In the genomic region with DNA sequence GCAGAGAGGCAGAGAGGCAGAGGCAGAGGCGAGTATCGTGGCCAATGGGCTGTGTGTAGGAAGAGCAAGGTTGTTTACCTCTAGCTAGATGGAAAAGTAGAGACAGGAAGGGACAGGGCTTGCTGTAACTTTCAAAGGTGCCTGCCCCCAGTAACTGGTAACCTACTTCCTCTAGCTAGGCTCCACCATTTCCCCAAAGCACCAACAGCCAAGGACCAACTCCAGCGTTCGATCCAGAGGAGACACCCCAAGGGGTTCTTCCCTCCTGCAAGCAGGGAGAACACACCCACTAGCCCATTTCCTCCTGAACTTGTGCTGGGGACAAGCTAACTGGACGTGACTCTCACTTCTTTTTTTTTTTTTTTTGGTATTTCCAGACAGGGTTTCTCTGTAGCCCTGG, we compare ENCODE assay signal across 15 mouse cellular contexts. TPM values are rescaled to one million over a fixed set of nuclear protein-coding genes. Genes with fewer than 3 reads are reported as not detected.
DNase-seq lines count a peak whose midpoint lies in the region; TF ChIP-seq lines count a peak whose summit lies in the region.
"Had no signal": no experiment of that assay in that cellular context is flagged by ENCODE, and none has a peak within 500 bp of the region (broad histone marks: within the 10 kb centered on the region; RNA-seq: fewer than 3 reads in every experiment).

No protein-coding gene starts in this region.

- peaks cover 3% of the 10 kb centered on the region; the same call in 1 of the 2 replicates for H3K79me2 ChIP-seq in MEL (ENCODE audit: control insufficient read depth, insufficient read depth, low read length, poor library complexity)

- H3K27ac ChIP-seq in MEL (ENCODE audit: control insufficient read depth, low read depth, low read length): peak overlapping the region; percentile 39; the same call in 1 of the 2 replicates
- H3K27ac ChIP-seq: forebrain, embryonic 15.5 days; midbrain, embryonic 13.5 days; neural tube, embryonic 13.5 days had no signal

- no peaks in the 10 kb centered on the region for H3K27me3 ChIP-seq in MEL (ENCODE audit: control insufficient read depth in 1 of 2, insufficient read depth in 2 of 2, low read length in 2 of 2)
- H3K27me3 ChIP-seq: midbrain, embryonic 13.5 days had no signal

- no peak overlapping the region for H3K4me3 ChIP-seq in lung, adult 2 months (replicated peaks; ENCODE audit: extremely low read depth, low read depth, low read length)
- H3K4me3 ChIP-seq in MEL (ENCODE audit: control insufficient read depth in 1 of 2, insufficient read depth in 1 of 2, low read depth in 2 of 2, low read length in 2 of 2): 0 out of 4 replicates have a peak overlapping the region, but pooled peaks of 1 of the 2 experiments have one; percentile 3
- H3K4me3 ChIP-seq: forebrain, embryonic 15.5 days; liver, embryonic 13.5 days; midbrain, embryonic 13.5 days; neural tube, embryonic 13.5 days had no signal

- intact Hi-C loops in left cerebral cortex, postnatal 25 days (cut with DNase I): loop anchor here (5.0 to 10.0 kb wide), 2 partner anchors 509 to 592 kb away; no protein-coding TSS in a partner anchor

- H3K9ac ChIP-seq in MEL (ENCODE audit: control insufficient read depth, low read depth, low read length, poor library complexity, severe bottlenecking): peak overlapping the region; percentile 43
- H3K9ac ChIP-seq: forebrain, embryonic 15.5 days; liver, embryonic 13.5 days; midbrain, embryonic 13.5 days had no signal

- H3K9me3 ChIP-seq in MEL (replicated peaks; ENCODE audit: insufficient read depth, low read length): no peaks in the 10 kb centered on the region
- H3K9me3 ChIP-seq: forebrain, embryonic 15.5 days; liver, embryonic 13.5 days; midbrain, embryonic 13.5 days; neural tube, embryonic 13.5 days had no signal

- DNase-seq in lung, postnatal 10 days: peak; percentile 22
- no peak for DNase-seq in lung, adult 2 months
- peak; percentile 53 for DNase-seq in MEL (ENCODE audit: low read depth, low spot score)
- peak; percentile 37 to 39 for DNase-seq in lung, postnatal 4 days
- DNase-seq in thymus, postnatal 0 days (ENCODE audit: low spot score): peak; percentile 47
- DNase-seq in kidney, postnatal 10 days: no peak
- DNase-seq in urinary bladder, postnatal 10 days (ENCODE audit: low spot score): no peak
- no peak for DNase-seq in left cerebral cortex, postnatal 25 days (ENCODE audit: low spot score in 2 of 2)
- DNase-seq: gastrocnemius, postnatal 36 days; kidney, postnatal 25 days; liver, embryonic 13.5 days; right cerebral cortex, postnatal 14 days had no signal

- WGBS in lung, adult 2 months: 38% methylated on average over 5 of the region's 5 CpGs

- no peak for TF ChIP-seq CTCF in lung, adult 2 months (IDR thresholded peaks at IDR 0.05; ENCODE audit: insufficient read depth, low read length)
- no peak for TF ChIP-seq CTCF in MEL (IDR thresholded peaks at IDR 0.05 in 2 of 3, conservative IDR thresholded peaks at IDR 0.05 in 1 of 3; ENCODE audit: control insufficient read depth in 1 of 3, insufficient read depth in 1 of 3, low read depth in 2 of 3, low read length in 3 of 3, poor library complexity in 1 of 3, severe bottlenecking in 1 of 3)

- TF ChIP-seq POLR2A in lung, adult 2 months (IDR thresholded peaks at IDR 0.05; ENCODE audit: borderline replicate concordance, extremely low read depth, low read depth, low read length): no peak
- no peak for TF ChIP-seq POLR2A in MEL (IDR thresholded peaks at IDR 0.05; ENCODE audit: control insufficient read depth in 1 of 2, insufficient read depth in 1 of 2, low read depth in 1 of 2, low read length in 2 of 2, poor library complexity in 1 of 2)

- peaks cover 0 to 8% of the 10 kb centered on the region in 2 experiments; a peak in 2 of 4 replicates for H3K36me3 ChIP-seq in MEL (ENCODE audit: control insufficient read depth in 1 of 2, insufficient read depth in 2 of 2, low read length in 2 of 2)
- H3K36me3 ChIP-seq: forebrain, embryonic 15.5 days; liver, embryonic 13.5 days; midbrain, embryonic 13.5 days; neural tube, embryonic 13.5 days had no signal

- no peak for TF ChIP-seq EP300 in MEL (IDR thresholded peaks at IDR 0.05; ENCODE audit: low read depth in 1 of 2, low read length in 2 of 2)

- no peak for TF ChIP-seq RAD21 in MEL (IDR thresholded peaks at IDR 0.05; ENCODE audit: low read depth, low read length)

- peaks cover 6% of the 10 kb centered on the region for H3K4me1 ChIP-seq in lung, adult 2 months (ENCODE audit: control insufficient read depth, insufficient read depth, low read length)
- H3K4me1 ChIP-seq in MEL (ENCODE audit: control insufficient read depth in 1 of 2, insufficient read depth in 2 of 2, low read length in 2 of 2): peaks cover 3 to 22% of the 10 kb centered on the region in 2 experiments

TF ChIP-seq in MEL, 35 proteins besides CTCF, POLR2A, EP300 and RAD21:
- TF ChIP-seq SIN3A (IDR thresholded peaks at IDR 0.05; ENCODE audit: low read length) (no peak), NELFE (IDR thresholded peaks at IDR 0.05; ENCODE audit: low read depth, low read length) (peak; percentile 15; the same call in 1 of the 2 replicates), TCF12 (IDR thresholded peaks at IDR 0.05; ENCODE audit: low read depth, low read length) (no peak), POLR2AphosphoS5 (IDR thresholded peaks at IDR 0.05; ENCODE audit: borderline replicate concordance, low read depth, low read length) (no peak), ETS1 (IDR thresholded peaks at IDR 0.05; ENCODE audit: low read depth, low read length) (no peak), MAX (IDR thresholded peaks at IDR 0.05; ENCODE audit: low read length) (no peak), NRF1 (IDR thresholded peaks at IDR 0.05; ENCODE audit: insufficient read depth, low read depth, low read length, poor library complexity, severe bottlenecking) (no peak), RCOR1 (IDR thresholded peaks at IDR 0.05; ENCODE audit: low read depth, low read length) (no peak), ZC3H11A (IDR thresholded peaks at IDR 0.05; ENCODE audit: low read depth, low read length) (no peak), KAT2A (conservative IDR thresholded peaks at IDR 0.05; ENCODE audit: low read depth, low read length) (no peak), ZNF384 (IDR thresholded peaks at IDR 0.05; ENCODE audit: low read depth, low read length) (peak; percentile 64)

RNA-seq across cellular contexts. Expression of gene Acbd3, which starts 40.7 kb away (rescaled TPM):
- polyA plus RNA-seq in lung, adult 2 months (2012; rRNA removed): 12.2 and 15.0 TPM in 2 replicates
- 17.4 and 17.8 TPM in 2 replicates for total RNA-seq in MEL (2012; rRNA removed)
- 10 to 100 TPM in 1 of 2 experiments, not detected in 1; 23.2 TPM for polyA plus RNA-seq in MEL (2012; ENCODE audit: insufficient read depth in 1 of 2, insufficient read length in 2 of 2, low read depth in 1 of 2, low replicate concordance in 2 of 2, missing spikeins in 1 of 2)
- polyA plus RNA-seq in thymus, postnatal 0 days (2015; fragmentation: Nextera tagmentation; extraction: Ambion mirVana): 15.2 and 19.5 TPM in 2 replicates
- 10 to 100 TPM; 32.6 to 33.6 TPM for total RNA-seq in left cerebral cortex, postnatal 25 days (2021)

RNA-seq across cellular contexts. Expression of gene H3f3a, which starts 47.2 kb away (rescaled TPM):
- polyA plus RNA-seq in lung, adult 2 months (2012; rRNA removed): 282 and 339 TPM in 2 replicates
- 573 and 574 TPM in 2 replicates for total RNA-seq in MEL (2012; rRNA removed)
- 100 to 1,000 TPM; 265 to 903 TPM for polyA plus RNA-seq in MEL (2012; ENCODE audit: insufficient read depth in 1 of 2, insufficient read length in 2 of 2, low read depth in 1 of 2, low replicate concordance in 2 of 2, missing spikeins in 1 of 2)
- 2,900 and 2,949 TPM in 2 replicates for polyA plus RNA-seq in thymus, postnatal 0 days (2015; fragmentation: Nextera tagmentation; extraction: Ambion mirVana)
- 100 to 1,000 TPM; 301 to 318 TPM for total RNA-seq in left cerebral cortex, postnatal 25 days (2021)

Comparison
In these comparisons a context has a peak if more than half of its experiments do, and no peak if none do; other contexts are left out.
1. DNase-seq: peak in lung, postnatal 10 days (single experiment), MEL (single experiment), lung, postnatal 4 days (2 of 2) and thymus, postnatal 0 days (single experiment); none in lung, adult 2 months (single experiment), kidney, postnatal 10 days (single experiment), urinary bladder, postnatal 10 days (single experiment) and left cerebral cortex, postnatal 25 days (0 of 2).